In genomic region chr7:90658593-90658992, GRCm38 (mm10) we compare ENCODE assay signal across 19 mouse cellular contexts.
DNase-seq lines count a peak whose midpoint lies in the region; TF ChIP-seq lines count a peak whose summit lies in the region.
"Had no signal": no experiment of that assay in that cellular context is flagged by ENCODE, and none has a peak within 500 bp of the region (broad histone marks: within the 10 kb centered on the region; RNA-seq: fewer than 3 reads in every experiment).

No protein-coding gene starts in this region.

- H3K4me3 ChIP-seq in kidney, adult 2 months (ENCODE audit: insufficient read depth, low read depth, low read length) = no peak overlapping the region
- H3K4me3 ChIP-seq in layer of hippocampus, adult 2 months = no peak overlapping the region
- H3K4me3 ChIP-seq: embryonic facial prominence, embryonic 10.5 days; forebrain, embryonic 13.5 days; heart, embryonic 12.5 days; hindbrain, embryonic 10.5 days had no signal

- no peak for TF ChIP-seq POLR2A in kidney, adult 2 months (IDR thresholded peaks at IDR 0.05; ENCODE audit: low read depth, low read length)
- TF ChIP-seq POLR2A in brain, embryonic 14.5 days (IDR thresholded peaks at IDR 0.05; ENCODE audit: borderline replicate concordance, extremely low read depth, insufficient read depth, insufficient read length, poor library complexity, severe bottlenecking) = no peak

- no peak for TF ChIP-seq CTCF in kidney, adult 2 months (conservative IDR thresholded peaks at IDR 0.05; ENCODE audit: insufficient read depth, insufficient read length, low read depth, low read length)
- no peak for TF ChIP-seq CTCF in layer of hippocampus, adult 2 months (conservative IDR thresholded peaks at IDR 0.05)
- no peak for TF ChIP-seq CTCF in brain, embryonic 14.5 days (IDR thresholded peaks at IDR 0.05; ENCODE audit: borderline replicate concordance, extremely low read depth, insufficient read depth, insufficient read length)

- 34% methylated on average over 3 of the region's 3 CpGs for WGBS in kidney, adult 2 months

- H3K4me1 ChIP-seq in kidney, adult 2 months (ENCODE audit: control insufficient read depth, insufficient read depth, low read length) = no peaks in the 10 kb centered on the region
- H3K4me1 ChIP-seq: embryonic facial prominence, embryonic 10.5 days; forebrain, embryonic 13.5 days; heart, embryonic 12.5 days; hindbrain, embryonic 10.5 days had no signal

- no peak overlapping the region for H3K27ac ChIP-seq in kidney, adult 2 months (ENCODE audit: insufficient read depth, low read depth, low read length)
- H3K27ac ChIP-seq in layer of hippocampus, adult 2 months = peak overlapping the region; percentile 72; the same call in 1 of the 2 replicates
- H3K27ac ChIP-seq: embryonic facial prominence, embryonic 10.5 days; forebrain, embryonic 13.5 days; hindbrain, embryonic 10.5 days; hindbrain, embryonic 14.5 days had no signal

- no peaks in the 10 kb centered on the region for H3K36me3 ChIP-seq in kidney, adult 2 months (ENCODE audit: control insufficient read depth, insufficient read depth, low read length)
- H3K36me3 ChIP-seq: embryonic facial prominence, embryonic 10.5 days; G1E; heart, embryonic 12.5 days; hindbrain, embryonic 10.5 days had no signal

- no peaks in the 10 kb centered on the region for H3K27me3 ChIP-seq in kidney, adult 2 months (replicated peaks; ENCODE audit: control insufficient read depth, insufficient read depth, low read length)
- H3K27me3 ChIP-seq: forebrain, embryonic 13.5 days; heart, embryonic 12.5 days had no signal

- DNase-seq in kidney, adult 2 months = peak; percentile 13
- no peak for DNase-seq in kidney, postnatal 4 days
- DNase-seq in layer of hippocampus, adult 2 months (ENCODE audit: low spot score in 2 of 2) = no peak
- no peak for DNase-seq in layer of hippocampus, adult 9-10 months (ENCODE audit: low spot score)
- DNase-seq in brain, embryonic 14.5 days (ENCODE audit: low read depth) = peak; percentile 14
- no peak for DNase-seq in gastrocnemius, postnatal 10 days
- DNase-seq in spleen, adult 12 weeks (ENCODE audit: low spot score) = no peak
- DNase-seq: adrenal gland, postnatal 10 days; B cell, adult 2 months; cerebellum, adult 2 months; cerebellum, postnatal 10 days; forebrain, postnatal 0 days; gastrocnemius, postnatal 25 days had no signal

Comparison
In these comparisons a context has a peak if more than half of its experiments do, and no peak if none do; other contexts are left out.
1. DNase-seq: peak in kidney, adult 2 months (single experiment) and brain, embryonic 14.5 days (single experiment); none in kidney, postnatal 4 days (0 of 2), layer of hippocampus, adult 2 months (0 of 2), layer of hippocampus, adult 9-10 months (single experiment), gastrocnemius, postnatal 10 days (single experiment) and spleen, adult 12 weeks (single experiment).